Mouse (Mus musculus): Measurements from ENCODE around the gene Prmt3. TPM values are rescaled to one million over a fixed set of nuclear protein-coding genes. Genes with fewer than 3 reads are reported as not detected.

Gene Prmt3
- 51.0 and 51.7 TPM in 2 replicates for polyA plus RNA-seq (2015; fragmentation: Nextera tagmentation; extraction: Ambion mirVana)

DNA sequence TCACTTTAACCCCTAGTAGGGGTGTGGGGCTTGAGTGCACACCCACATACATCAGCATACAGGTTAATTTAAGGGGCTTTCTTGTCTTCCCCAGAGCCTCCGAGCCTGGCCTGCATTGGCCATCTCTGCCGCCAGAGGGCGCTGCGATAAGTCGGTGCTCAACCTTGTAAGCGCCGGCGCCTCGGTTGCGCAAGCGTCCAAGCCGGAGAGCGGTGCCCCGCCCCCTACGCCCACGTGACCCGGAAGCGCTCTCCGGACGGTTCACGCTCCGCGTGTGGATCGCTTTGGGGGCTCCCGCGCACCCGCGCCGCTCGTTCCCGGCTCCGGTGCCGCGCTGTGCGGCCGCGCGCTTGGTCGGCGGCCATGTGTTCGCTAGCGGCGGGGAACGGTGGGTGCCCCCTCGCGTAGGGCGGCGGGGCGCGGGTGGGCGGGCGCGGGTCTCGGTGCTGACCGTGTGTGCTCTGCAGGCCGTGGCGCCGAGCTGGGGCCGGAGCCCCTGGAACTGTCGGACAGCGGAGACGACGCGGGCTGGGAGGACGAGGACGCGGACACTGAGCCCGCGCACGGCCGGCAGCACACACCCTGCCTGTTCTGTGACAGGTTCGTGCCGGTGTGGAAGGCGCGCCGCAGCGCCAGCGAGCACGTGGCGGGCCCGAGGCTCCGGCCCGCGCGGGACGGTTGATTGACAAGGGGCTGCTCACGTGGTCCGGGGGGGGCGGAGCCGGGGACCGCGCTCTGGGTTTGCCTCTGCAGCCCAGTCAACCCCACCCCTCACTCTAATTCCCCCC is at the start of gene Prmt3:
Prmt3 (plus strand) TSS at position 233 of the 788 bp plus-strand sequence.
- DNase-seq (ENCODE audit: low spot score), result peak; percentile 99

DNA sequence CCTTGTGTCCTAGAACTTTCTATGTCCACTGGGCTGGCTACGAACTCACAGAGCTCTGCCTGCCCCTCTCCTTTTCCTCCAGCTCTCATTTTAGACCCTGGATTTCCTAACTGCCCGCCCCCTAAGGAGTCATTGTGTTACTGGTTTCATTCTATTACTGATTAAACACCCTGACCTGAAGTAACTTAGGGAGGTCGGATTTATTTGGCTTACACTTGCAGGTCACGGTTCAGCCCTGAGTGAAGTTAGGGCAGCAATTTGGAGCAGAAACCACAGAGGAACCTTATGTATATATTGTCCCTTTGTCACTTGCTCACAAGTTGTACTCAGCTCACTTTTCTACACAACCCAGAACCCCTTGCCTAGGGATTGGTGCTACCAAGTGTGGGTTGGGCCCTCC is 43.8 kb upstream of the Prmt3 start:
- no peak for DNase-seq (ENCODE audit: low spot score)

DNA sequence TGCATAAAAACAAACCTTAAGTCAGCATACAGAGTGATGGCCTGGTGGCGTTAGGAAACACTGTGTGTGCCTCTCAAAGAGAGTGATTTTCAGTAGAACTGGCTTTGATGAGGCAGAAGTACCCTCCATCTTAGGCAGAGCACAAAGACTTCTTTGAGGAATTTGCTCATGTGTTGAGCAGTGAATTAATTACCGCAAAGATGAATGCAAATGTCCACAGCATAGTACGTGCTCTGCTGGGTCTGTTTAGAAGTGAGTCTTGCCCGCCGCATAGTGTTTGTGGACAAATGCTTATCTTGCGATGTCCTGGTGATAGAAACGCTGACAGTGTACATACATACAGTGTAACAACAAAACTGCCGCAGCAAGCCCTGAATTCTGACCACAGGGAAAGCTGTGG is 38.7 kb upstream of the Prmt3 start:
- no peak for DNase-seq (ENCODE audit: low spot score)

DNA sequence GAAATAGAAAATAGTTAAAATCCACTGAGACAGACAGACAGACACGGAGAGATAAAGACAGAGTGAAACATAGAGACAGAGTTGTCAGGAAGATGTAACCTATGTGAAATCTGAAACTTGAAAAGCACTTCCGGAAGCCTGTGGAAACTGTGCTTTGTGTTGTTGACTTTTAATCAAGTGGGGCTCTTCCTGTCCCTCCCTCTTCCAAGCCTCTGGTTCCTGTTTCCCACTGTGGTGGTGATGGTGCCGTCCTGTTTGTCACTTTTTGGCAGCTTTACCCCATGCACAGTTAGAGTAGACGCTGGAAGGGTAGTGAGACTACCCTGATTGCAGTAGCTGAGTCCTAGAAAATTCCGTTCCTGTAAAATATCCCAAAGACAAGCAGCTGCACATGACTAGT is 36.7 kb upstream of the Prmt3 start:
- peak; percentile 35 for DNase-seq (ENCODE audit: low spot score)

DNA sequence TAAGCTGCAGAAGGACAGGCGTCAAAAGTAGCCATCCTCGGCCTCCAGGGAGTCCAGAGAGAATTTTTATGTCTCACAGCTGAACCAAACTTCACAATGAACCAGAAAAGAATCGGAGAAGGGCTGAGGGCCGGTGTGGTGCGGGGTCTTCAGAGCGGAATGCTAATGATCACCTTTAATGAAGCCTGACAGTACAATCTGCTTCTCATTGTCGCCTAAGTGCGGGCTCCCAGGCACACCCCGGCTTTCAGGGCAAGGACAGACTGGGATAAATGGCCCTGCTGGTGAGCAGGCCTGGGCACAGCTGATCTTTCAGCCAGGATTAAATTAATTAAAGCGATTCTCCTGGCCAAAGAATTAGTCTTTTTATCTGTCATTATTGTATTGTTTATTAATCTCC is 36.2 kb upstream of the Prmt3 start:
- no peak for DNase-seq (ENCODE audit: low spot score)

DNA sequence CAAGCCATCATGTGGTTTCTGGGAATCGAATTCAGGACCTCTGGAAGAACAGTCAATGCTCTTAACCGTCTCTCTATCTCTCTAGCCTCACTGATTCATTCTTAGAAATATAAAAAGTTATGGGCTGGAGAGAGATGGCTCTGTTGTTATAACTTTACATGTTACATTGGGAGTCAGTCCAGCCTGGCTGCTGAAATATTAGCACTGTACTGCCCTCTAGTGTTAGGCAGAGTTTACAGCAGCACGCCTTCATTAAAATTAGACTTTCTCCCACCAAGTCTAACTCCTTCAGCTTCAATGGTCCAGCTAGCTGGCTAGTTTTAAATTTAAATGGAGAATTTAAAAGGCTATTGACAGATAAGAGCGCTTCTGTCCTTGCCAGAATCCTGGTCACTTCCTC is 27.0 kb upstream of the Prmt3 start:
- DNase-seq (ENCODE audit: low spot score), result peak; percentile 45

DNA sequence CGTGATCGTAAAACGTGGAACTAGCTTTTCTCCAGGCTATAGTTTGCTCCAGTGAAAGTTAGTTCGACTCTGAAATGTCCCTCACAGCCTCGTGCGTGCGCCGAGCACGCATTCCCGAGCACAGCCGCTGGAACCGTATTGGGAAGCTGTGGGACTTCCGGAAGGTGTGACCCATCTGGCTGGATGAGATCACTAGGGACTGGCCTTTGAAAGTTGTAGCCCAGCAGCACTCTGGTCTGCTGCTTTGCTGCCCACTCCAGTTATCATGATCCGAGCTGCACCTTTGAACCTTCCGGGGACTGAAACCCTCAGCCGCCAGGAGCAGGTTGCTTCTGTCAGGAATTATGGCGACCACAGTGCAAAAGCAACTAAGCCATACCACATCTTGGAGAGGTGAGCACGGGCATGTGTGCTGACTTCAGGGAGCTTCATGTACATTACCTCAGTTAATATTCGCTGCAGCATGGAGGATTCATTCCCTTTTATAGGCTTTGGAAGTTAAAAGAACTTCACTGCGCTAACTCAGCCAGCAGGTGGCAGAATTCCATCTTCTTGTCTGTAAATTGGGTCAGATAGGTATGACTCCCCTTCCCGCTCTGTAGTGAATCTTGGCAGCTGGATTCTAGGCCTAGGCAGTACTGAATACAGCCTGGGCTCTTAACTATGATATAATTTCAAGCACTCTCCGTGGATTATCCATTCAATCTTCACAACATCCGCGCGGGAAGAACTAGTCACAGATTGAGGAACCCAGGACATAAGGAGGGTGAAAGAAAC is 25.2 kb upstream of the Prmt3 start:
- DNase-seq (ENCODE audit: low spot score), result peak; percentile 59

DNA sequence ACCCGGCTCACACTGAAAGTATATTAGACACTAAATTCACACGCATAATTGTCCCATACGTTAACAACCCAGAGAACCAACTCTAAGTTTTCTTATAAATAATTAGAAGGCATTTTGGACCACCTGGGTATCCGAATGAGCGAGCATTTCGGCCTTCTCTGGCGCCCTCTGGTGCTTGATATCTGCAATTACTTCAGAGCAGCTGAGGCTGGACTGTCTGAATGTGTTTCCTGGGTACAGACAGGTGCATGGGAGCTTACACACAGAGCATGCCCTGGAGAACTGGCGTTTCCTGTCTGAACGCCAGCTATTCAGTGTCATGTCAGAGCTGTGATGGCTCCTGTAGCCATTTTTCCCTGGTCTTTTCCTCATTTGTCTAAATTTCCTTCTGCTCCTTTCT is 23.4 kb upstream of the Prmt3 start:
- peak; percentile 68 for DNase-seq (ENCODE audit: low spot score)

DNA sequence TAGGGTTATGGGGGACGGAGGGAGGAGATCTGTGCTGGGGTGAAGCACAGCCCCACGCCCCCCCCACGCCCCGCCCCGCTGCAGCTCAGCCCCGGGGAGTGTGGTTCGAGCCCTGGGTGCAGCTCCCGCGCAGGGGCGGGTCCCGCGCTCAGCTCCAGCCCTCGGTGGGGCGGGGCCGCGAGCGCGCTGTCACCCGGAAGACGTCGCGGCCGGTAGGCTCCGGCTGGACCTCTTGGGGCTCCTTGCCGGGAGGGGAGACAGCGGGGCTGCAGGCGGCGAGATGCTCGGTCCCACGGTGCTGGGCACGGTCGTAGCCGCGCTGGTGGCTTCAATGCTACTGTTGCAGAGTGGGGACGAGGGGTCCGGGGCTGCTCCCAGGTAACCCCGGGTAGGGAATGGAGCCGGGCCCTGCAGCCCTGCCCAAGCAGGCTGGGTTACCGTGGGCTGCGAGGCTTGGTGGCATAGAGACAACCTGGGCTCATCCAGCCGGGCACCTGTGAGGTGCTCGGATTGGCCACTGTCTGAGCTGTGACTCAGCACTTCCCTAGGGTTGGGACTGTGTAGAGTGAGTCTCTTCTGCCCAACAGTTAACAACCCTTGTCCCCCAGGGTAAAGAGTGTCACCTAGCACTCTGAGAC is 19.1 kb upstream of the Prmt3 start, which contains the start of gene Htatip2:
Htatip2 (plus strand) TSS at position 182 of the 638 bp plus-strand sequence.
- DNase-seq (ENCODE audit: low spot score), result peak; percentile 68

DNA sequence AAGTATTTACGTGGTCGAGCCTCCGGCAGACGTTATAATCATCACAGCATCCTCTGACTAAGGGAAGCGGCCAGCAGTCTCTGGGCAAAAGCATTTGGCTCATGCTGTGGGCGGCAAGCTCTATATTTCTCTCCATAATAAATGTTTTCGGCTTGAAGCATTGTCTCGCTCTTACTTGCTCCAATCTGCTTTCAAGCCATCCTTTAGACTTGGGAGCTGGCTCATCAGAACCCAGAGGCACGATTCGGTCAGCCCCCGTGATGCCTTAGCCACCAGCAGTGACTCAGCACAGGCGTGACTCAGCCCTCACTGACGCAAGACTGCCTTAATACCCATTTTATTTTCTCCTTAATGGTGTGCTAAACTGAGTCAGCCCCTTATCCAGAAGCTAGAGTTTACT is 15.5 kb upstream of the Prmt3 start:
- DNase-seq (ENCODE audit: low spot score), result no peak

DNA sequence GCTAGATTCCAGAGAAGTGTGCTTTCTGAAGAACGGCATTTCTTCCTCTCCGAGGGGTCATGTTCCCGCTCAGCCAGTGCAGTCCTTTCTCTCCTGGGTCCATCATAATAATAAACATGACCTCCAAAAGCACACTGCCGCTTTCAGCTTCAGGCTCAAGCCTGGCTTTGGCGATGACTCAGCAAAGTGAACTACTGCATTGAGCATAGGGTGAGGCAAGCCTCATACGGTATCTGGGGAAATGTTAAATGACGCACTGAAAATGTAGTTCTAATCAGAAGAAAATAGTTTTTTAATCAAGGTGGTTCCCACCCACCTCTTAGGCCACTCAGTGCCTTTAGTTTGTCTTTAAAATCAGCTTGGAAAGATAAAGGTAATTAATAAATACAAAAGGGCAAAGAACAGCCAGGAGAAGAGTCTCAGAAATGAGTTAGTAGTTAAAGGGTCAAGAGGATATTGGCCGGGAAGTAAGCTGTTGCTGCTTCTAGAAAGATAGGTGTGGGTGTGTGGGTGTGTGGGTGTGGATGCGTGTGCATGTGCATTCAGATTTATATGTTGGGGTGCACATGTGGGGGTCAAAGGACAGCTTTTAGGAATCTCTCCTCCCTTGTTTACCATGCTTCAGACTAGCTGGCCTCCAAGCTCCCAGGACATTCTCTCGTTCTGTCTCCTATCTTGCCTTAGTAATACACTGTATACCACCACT is 14.0 kb upstream of the Prmt3 start:
- no peak for DNase-seq (ENCODE audit: low spot score)

DNA sequence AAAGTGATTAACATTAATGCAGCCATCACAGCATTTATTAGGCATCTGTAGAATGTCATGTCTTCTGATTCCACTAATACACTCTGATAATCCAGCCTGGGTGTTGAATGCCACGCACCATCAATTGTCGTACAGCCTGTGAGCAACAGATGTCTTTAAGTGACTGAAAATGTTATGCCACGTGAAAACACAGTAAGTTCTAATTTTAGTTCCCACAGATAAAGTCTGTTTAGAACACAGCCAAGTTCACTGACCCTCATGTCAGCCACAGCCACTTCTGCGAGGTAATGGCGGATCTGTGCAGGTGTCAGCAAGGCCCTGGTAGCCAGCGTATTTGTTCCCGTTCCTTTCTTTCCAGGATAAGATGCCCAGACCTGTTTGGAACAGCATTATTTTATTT is 12.0 kb upstream of the Prmt3 start:
- no peak for DNase-seq (ENCODE audit: low spot score)

DNA sequence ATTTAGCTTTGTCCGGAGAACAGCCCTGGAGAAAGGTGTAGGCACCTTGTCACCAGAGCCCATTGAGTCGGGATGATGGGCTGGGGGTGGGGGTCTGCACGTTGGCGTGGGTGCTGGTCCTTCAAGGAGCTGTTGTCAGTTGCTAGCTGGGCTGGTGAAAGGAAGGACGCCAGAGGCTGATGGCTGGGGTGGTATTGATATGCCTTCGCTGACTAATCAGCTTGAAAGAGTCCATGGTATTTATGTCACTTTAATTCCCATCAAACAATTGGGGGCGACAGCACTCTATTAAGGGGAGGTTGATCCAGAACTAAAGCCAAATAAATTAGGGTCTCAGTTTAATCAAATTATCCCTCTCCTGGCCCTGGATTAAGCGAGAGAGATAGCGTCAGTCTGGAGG is 9.6 kb upstream of the Prmt3 start:
- DNase-seq (ENCODE audit: low spot score), result no peak

DNA sequence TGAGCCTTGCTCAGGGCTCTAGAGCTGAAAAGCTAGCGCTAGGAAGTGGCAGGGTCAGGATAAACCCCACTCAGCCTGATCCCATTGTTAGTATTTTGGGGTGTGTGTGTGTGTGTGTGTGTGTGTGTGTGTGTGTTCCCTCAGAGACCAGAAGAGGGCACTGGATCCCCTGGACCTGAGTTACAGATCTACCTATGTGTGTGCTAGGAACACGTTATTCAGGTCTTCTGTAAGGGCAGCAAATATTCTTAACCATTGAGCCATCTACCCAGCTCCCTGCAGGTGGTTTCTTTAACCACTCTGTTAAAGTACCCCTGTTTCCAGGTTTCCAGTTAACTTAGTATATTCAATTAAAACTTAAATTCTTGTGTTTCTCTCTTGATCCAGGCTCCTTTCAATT is 3.8 kb upstream of the Prmt3 start:
- no peak for DNase-seq (ENCODE audit: low spot score)

DNA sequence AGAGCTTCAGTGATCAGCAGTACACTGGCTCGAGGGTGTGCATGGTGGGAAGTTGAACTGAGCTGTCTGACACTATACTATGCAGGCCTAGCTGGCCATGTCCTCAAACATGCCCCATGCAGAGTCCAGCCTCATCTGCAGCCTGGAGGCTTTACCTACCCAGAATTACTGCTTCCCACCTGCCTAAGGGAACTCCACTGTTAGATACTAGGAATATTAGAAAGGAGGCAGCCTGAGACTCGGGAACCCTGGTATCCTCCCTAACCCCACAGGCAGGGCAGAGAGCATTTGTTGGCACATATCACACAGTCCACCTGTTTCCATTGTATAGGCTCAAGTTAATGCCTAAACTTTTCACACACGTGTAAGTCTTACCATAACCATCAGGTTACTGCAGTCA is 561 bp upstream of the Prmt3 start:
- DNase-seq (ENCODE audit: low spot score), result no peak

DNA sequence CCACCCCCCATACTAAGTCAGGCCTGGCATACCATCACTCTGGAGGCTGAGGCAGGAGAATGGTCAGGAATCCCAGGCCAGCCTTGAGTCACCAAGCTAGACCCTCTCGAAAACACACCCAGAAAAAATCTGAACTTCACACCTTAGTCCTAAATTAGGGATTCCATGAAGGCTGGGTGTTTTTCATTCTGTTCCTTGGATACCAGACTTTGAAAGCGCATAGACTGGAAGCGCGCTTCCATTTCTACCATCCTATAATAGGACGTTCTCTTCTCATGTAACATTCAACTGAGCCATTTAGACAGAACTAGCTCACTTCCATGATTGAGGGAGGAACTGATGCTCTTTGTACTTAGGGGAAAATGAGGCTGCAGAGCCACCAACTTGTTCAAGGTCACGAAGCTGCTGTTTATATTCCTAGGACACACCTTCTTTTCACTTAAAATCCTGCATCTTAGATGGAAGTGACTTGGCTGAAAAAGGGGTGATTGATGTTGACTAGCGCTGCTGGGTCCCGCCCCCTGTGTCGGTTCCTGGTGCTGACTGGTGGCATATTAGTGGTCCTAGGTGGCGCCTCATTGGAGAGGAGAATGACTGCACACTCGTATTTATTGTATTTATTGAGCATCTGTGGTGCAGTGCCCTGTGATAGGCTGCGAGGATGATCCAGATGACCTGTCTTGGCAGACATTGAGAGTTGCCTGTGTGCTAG is 914 bp downstream of the Prmt3 start:
- no peak for DNase-seq (ENCODE audit: low spot score)

DNA sequence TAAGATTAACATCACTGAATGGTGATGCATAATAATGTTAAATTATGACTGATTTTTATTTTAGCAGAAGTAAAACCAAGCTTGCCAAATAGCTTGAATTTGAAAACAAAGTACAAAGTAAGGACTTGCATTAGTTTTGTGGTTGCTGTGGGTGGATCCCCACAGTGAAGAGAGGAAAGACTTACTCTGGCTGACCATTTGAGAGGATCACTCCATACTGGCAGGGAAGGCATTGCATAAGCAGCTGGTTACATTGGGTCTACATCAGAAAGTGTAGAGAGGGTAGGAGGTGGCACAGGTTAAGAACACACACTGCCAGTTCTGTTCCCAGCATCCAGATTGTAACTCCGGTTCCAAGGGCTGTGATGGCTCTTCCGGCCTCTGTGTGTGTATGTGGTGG is 4.9 kb downstream of the Prmt3 start:
- DNase-seq (ENCODE audit: low spot score), result no peak

DNA sequence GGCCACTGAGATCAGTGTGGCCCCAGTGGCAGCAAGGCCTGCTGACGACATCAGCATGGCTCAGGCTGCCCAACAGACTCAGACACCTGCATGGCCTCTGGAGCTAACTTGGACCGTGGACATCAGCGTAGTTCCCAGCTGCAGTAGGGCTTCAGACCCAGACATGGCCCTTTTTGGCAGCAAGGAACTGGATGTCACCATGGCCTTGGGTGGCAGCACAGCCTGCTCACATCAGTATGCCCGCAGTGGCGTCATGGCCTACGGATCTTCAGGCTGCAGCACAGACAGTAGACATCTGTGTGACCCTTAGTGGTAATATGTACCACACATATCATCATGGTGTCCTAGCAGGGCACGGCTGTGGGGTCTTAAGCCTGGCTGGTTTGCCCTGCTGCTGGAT is 7.0 kb downstream of the Prmt3 start:
- no peak for DNase-seq (ENCODE audit: low spot score)

DNA sequence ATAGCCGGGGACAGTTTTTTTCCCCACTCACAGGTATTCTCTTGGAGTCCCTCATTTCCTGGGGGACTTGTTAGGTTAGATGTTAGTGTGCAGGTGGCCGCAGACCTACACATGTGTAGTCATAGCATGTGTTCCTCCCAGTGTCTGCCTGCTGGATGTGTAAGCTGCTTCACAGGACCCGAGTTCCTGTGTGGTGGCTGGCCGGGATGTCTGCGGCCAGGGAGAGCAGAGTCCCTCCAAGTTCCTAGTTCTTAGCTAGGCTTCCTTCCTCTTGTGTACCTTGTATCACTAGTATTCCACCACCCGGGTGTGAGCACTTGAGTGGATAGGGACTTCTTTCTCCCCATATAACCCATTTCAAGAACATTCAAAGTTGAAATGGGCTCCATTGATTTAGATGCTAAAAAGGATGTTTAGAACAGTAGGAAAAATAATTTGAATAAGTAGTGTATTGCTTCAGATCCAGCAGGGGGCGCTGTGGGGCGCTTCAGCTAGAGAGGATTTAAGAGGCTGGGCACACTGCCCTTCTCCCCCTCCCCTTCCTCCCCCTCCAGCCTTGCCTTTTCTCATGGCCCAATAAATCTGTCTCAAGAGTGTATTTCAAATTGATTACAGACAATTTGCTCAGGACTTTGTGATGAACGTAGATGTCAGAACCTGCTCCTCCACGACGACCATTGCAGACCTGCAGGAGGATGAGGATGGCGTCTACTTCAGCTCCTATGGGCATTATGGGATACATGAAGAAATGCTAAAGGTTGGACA is 8.7 kb downstream of the Prmt3 start:
- DNase-seq (ENCODE audit: low spot score), result peak; percentile 59

DNA sequence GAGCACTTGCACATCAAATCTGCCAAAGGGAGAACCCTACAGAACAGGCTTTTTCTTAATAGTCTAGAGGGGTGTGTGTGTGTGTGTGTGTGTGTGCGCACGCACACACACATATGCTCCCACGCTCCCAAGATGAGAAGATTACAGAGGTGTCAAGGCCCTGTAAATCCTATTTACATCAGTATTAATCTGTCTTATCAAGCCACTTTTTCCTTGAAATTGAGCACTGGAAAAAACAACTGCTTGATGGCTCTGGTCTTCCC is 9.2 kb downstream of the Prmt3 start:
- no peak for DNase-seq (ENCODE audit: low spot score)

Data from thymus, postnatal 0 days (tissue).